Mouse (Mus musculus) embryonic fibroblast, embryonic 13.5 days (primary cell): ENCODE measurements at regions not wholly inside any gene's neighbourhood (a gene's known extent, or its start where the extent isn't known, plus 50 kb on each side); places are given as distances from the start of the nearest gene placed in this dataset.

Experiments
- CTCF ChIP-seq: IDR thresholded peaks from 2 replicates; pipeline ENCODE4 v1.5.1; 2011; ENCODE audit warnings: mild to moderate bottlenecking, control low read depth, low read length, moderate library complexity, borderline replicate concordance; ENCODE audit not compliant: insufficient read depth
- POLR2A ChIP-seq: IDR thresholded peaks from 2 replicates; pipeline ENCODE4 v1.6.1; 2011; ENCODE audit warnings: low read depth, mild to moderate bottlenecking, control low read depth, low read length, moderate library complexity

DNA sequence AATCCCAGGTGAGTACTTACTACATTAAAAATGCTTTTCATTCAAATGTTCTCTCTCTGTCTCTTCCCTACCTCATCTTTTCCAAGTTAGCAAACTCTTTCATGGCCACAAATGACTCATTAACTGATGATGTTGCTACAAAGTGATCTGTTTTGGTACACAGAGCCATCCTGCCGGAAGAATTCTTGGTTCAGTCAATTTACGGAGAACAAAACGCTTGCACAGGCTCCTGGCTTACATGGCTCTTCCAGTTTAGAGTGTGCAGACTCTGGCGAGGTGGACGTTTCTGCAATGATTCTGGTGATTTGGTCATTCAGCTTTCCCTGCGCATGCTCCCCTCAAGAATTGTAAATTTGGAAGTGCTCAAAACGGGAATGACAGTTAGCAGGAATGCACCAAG lies 131.4 kb upstream of the Sel1l start:
- no peak for TF ChIP-seq POLR2A
- TF ChIP-seq CTCF: no peak
